Mouse (Mus musculus): Measurements from ENCODE around the gene Usp49.

The Usp49 gene

GRCm38 (mm10) chr17:47610849-47611660, 19.4 kb upstream of the Usp49 start, which contains the start of the genes Bysl, Med20 and Gm20517:
TSS of gene Bysl (minus strand) at chr17:47611492.
TSS of gene Med20 (plus strand) at chr17:47611582.
TSS of gene Gm20517 (plus strand) at chr17:47611589.
- DNase-seq (ENCODE audit: low read depth), result peak; percentile 99

GRCm38 (mm10) chr17:47611661-47611982, 18.9 kb upstream of the Usp49 start:
- DNase-seq (ENCODE audit: low read depth), result no peak

- peak; percentile 72 for DNase-seq (ENCODE audit: low read depth)
Observed at GRCm38 (mm10) chr17:47614018-47614417, 16.5 kb upstream of the Usp49 start.

- no peak for DNase-seq (ENCODE audit: low read depth)
Observed at GRCm38 (mm10) chr17:47616119-47616518, 14.4 kb upstream of the Usp49 start.

GRCm38 (mm10) chr17:47616652-47617051, 13.8 kb upstream of the Usp49 start:
- DNase-seq (ENCODE audit: low read depth), result no peak

- DNase-seq (ENCODE audit: low read depth), result no peak
Observed at GRCm38 (mm10) chr17:47617605-47618307, 12.7 kb upstream of the Usp49 start.

GRCm38 (mm10) chr17:47618556-47619311, 11.8 kb upstream of the Usp49 start:
- DNase-seq (ENCODE audit: low read depth), result no peak

- DNase-seq (ENCODE audit: low read depth), result no peak
Observed at GRCm38 (mm10) chr17:47622912-47623554, 7.5 kb upstream of the Usp49 start.

GRCm38 (mm10) chr17:47624572-47624971, 5.9 kb upstream of the Usp49 start:
- DNase-seq (ENCODE audit: low read depth), result peak; percentile 21

GRCm38 (mm10) chr17:47625088-47625487, 5.4 kb upstream of the Usp49 start:
- DNase-seq (ENCODE audit: low read depth), result no peak

GRCm38 (mm10) chr17:47626031-47626430, 4.5 kb upstream of the Usp49 start:
- no peak for DNase-seq (ENCODE audit: low read depth)

- no peak for DNase-seq (ENCODE audit: low read depth)
Observed at GRCm38 (mm10) chr17:47627791-47628190, 2.7 kb upstream of the Usp49 start.

- peak; percentile 96 for DNase-seq (ENCODE audit: low read depth)
Observed at GRCm38 (mm10) chr17:47628851-47629676, 1.4 kb upstream of the Usp49 start.

- DNase-seq (ENCODE audit: low read depth), result peak; percentile 35
Observed at GRCm38 (mm10) chr17:47629717-47630677, 493 bp upstream of the Usp49 start.

- DNase-seq (ENCODE audit: low read depth), result no peak
Observed at GRCm38 (mm10) chr17:47632181-47632840, 1.8 kb downstream of the Usp49 start.

GRCm38 (mm10) chr17:47633999-47634770, 3.7 kb downstream of the Usp49 start:
- no peak for DNase-seq (ENCODE audit: low read depth)

GRCm38 (mm10) chr17:47642992-47643391, 12.5 kb downstream of the Usp49 start:
- DNase-seq (ENCODE audit: low read depth), result peak; percentile 50

GRCm38 (mm10) chr17:47646683-47647082, 16.2 kb downstream of the Usp49 start:
- DNase-seq (ENCODE audit: low read depth), result peak; percentile 76

- DNase-seq (ENCODE audit: low read depth), result no peak
Observed at GRCm38 (mm10) chr17:47648966-47649365, 18.5 kb downstream of the Usp49 start.
